Mouse (Mus musculus): ENCODE measurements around the gene Hs2st1. TPM values are rescaled to one million over a fixed set of nuclear protein-coding genes. Genes with fewer than 3 reads are reported as not detected.

The Hs2st1 gene
- polyA plus RNA-seq, 2 experiments = 1.7 to 2.5 TPM

DNA sequence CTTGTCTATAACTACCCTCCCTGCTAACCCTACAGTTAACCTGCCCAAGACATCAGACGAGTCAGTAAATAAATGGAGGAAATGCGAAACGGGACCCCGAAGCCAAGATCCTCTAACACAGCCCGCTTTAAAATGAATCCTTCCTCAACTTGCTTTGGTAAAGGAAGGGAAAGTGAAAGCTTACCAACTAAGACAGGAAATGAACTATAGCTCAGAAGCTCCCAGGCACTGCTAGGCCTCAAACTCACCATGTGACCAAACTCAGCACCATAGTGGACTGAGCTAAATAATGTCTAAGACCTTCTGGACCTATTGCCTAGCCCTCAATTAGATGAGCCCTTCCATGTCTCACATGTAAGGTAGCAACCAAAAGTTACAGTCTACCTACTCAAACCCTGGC, 168.7 kb downstream of the Hs2st1 start:
- 24% methylated on average over 5 of the region's 5 CpGs for WGBS (ENCODE audit: insufficient replicate concordance)
- Histone ChIP-seq H3K4me1 (replicated peaks; ENCODE audit: control insufficient read depth in 2 of 2, insufficient read depth in 2 of 2, low read length in 1 of 2) (peaks cover 0 to 9% of the 10 kb centered on the region in 2 experiments; a peak in 2 of 4 replicates), H3K27me3 (ENCODE audit: control insufficient read depth, insufficient read depth, low read length) (no peaks in the 10 kb centered on the region), H3K4me2 (ENCODE audit: low read depth) (no peak overlapping the region), H3K9me3 (ENCODE audit: control insufficient read depth, low read length) (no peaks in the 10 kb centered on the region), H3K9ac (replicated peaks) (no peak overlapping the region), H3K27ac (no peak overlapping the region), H3K36me3 (replicated peaks; ENCODE audit: control insufficient read depth, insufficient read depth, low read depth) (no peaks in the 10 kb centered on the region), H3K4me3 (ENCODE audit: insufficient read depth in 1 of 2, low read depth in 2 of 2, low read length in 2 of 2) (no peak overlapping the region)
- no peak for TF ChIP-seq CTCF (IDR thresholded peaks at IDR 0.05; ENCODE audit: low read depth)
- TF ChIP-seq EP300 (IDR thresholded peaks at IDR 0.05; ENCODE audit: low read depth) = no peak
- no peak for DNase-seq (ENCODE audit: low read depth in 3 of 3, low spot score in 3 of 3)
- no peak for ATAC-seq (ENCODE audit: insufficient read depth)

DNA sequence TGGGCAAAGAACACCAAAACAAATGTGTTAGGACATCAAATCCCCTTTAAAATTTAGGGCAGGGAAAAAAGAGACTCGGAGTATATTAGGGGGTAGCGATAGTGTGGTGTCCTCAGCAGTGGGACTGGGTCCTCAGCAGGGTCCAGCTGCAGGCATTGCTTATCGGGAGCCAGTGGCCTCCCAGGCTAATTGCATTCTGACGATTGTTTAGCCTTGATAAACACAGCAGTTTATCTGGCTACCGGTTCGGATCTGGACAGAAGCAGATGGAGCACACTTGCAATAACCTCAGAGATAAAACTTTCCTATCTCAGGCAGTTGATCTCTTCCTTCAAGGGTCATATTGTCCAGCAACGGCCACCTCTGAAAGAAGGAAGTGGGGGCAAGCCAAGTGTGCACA, 169.1 kb downstream of the Hs2st1 start:
- Histone ChIP-seq H3K9ac (replicated peaks) (no peak overlapping the region), H3K36me3 (replicated peaks; ENCODE audit: control insufficient read depth, insufficient read depth, low read depth) (no peaks in the 10 kb centered on the region), H3K4me2 (ENCODE audit: low read depth) (no peak overlapping the region), H3K27ac (no peak overlapping the region), H3K4me3 (ENCODE audit: insufficient read depth in 1 of 2, low read depth in 2 of 2, low read length in 2 of 2) (no peak overlapping the region), H3K9me3 (ENCODE audit: control insufficient read depth, low read length) (no peaks in the 10 kb centered on the region), H3K4me1 (replicated peaks; ENCODE audit: control insufficient read depth in 2 of 2, insufficient read depth in 2 of 2, low read length in 1 of 2) (peaks cover 0 to 9% of the 10 kb centered on the region in 2 experiments; a peak in 2 of 4 replicates), H3K27me3 (ENCODE audit: control insufficient read depth, insufficient read depth, low read length) (no peaks in the 10 kb centered on the region)
- ATAC-seq (ENCODE audit: insufficient read depth) (peak; percentile 60), DNase-seq (ENCODE audit: low read depth in 3 of 3, low spot score in 3 of 3) (no peak)
- WGBS (ENCODE audit: insufficient replicate concordance) = 12% methylated on average over 7 of the region's 7 CpGs
- no peak for TF ChIP-seq CTCF (IDR thresholded peaks at IDR 0.05; ENCODE audit: low read depth)
- peak; percentile 40 for TF ChIP-seq EP300 (IDR thresholded peaks at IDR 0.05; ENCODE audit: low read depth)

DNA sequence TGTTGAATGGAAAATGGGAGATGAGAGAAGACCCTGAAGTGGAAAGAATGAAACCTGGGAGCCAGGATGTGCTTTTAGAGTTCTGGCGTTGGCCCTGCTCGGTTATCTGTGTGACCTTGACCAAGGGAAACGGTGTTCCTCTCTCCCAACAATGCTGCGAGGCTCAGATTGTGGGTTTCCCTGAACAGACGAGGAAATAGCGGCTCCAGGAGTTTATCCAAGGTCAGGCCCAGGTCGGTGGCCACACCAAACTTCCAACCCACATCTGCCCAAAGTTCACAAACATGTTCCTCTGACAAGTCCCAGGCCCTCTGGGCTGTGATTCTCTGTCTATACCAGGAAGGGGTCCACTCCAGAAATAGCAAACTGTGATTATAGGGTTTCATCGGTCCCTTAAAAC, 169.6 kb downstream of the Hs2st1 start:
- H3K4me2 ChIP-seq (ENCODE audit: low read depth) = no peak overlapping the region
- H3K9me3 ChIP-seq (ENCODE audit: control insufficient read depth, low read length) = no peaks in the 10 kb centered on the region
- H3K4me3 ChIP-seq (ENCODE audit: insufficient read depth in 1 of 2, low read depth in 2 of 2, low read length in 2 of 2) = no peak overlapping the region
- H3K36me3 ChIP-seq (replicated peaks; ENCODE audit: control insufficient read depth, insufficient read depth, low read depth) = no peaks in the 10 kb centered on the region
- H3K27ac ChIP-seq = no peak overlapping the region
- DNase-seq (ENCODE audit: low read depth in 3 of 3, low spot score in 3 of 3) (no peak), ATAC-seq (ENCODE audit: insufficient read depth) (no peak; the same call in 1 of the 2 replicates)
- H3K9ac ChIP-seq (replicated peaks) = no peak overlapping the region
- 43% methylated on average over 8 of the region's 8 CpGs for WGBS (ENCODE audit: insufficient replicate concordance)
- TF ChIP-seq EP300 (IDR thresholded peaks at IDR 0.05; ENCODE audit: low read depth) (no peak), CTCF (IDR thresholded peaks at IDR 0.05; ENCODE audit: low read depth) (no peak)
- H3K4me1 ChIP-seq (replicated peaks; ENCODE audit: control insufficient read depth in 2 of 2, insufficient read depth in 2 of 2, low read length in 1 of 2) = peaks cover 0 to 9% of the 10 kb centered on the region in 2 experiments; a peak in 2 of 4 replicates
- no peaks in the 10 kb centered on the region for H3K27me3 ChIP-seq (ENCODE audit: control insufficient read depth, insufficient read depth, low read length)

DNA sequence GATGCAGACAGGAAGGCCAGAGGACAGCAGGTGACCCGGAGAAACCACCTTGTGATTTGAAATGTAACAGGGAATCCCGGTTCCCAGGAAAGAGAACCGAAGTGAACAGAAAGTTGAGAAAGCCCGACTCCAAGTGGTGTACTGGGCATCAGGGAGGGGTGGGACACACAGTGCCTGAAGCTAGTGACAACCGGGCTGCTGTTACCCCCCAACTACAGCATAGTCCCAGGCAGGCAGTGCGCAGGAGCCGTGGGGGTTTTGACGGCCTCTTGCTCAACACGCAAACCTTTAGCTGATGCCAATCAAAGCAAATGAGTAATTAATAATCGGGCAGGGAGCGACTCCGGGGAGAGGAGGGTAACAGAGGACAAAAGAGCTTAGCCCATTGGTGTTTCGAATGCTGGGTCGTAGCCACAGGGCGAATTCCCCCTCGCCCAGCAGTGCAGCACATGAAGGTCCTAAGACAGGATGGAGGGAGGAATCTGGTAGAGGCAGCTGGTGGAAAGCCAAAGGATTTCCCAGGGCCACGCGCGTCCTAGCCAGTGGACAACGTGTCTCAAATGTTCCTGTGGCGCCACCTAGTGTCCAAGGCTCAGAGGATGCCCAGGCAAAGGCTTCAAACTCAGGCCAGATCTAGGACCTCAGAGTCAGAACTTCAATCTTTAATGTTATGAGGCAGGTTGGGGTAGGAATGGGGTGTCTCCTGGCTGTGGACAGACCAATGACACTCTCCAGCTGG, 170.5 kb downstream of the Hs2st1 start:
- H3K27ac ChIP-seq = no peak overlapping the region
- no peaks in the 10 kb centered on the region for H3K27me3 ChIP-seq (ENCODE audit: control insufficient read depth, insufficient read depth, low read length)
- no peak overlapping the region for H3K9ac ChIP-seq (replicated peaks)
- peak; percentile 45 for ATAC-seq (ENCODE audit: insufficient read depth)
- H3K9me3 ChIP-seq (ENCODE audit: control insufficient read depth, low read length) = no peaks in the 10 kb centered on the region
- H3K4me1 ChIP-seq (replicated peaks; ENCODE audit: control insufficient read depth in 2 of 2, insufficient read depth in 2 of 2, low read length in 1 of 2) = peaks cover 0 to 9% of the 10 kb centered on the region in 2 experiments; a peak in 2 of 4 replicates
- TF ChIP-seq EP300 (IDR thresholded peaks at IDR 0.05; ENCODE audit: low read depth) (no peak), CTCF (IDR thresholded peaks at IDR 0.05; ENCODE audit: low read depth) (peak; percentile 91)
- WGBS (ENCODE audit: insufficient replicate concordance) = 39% methylated on average over 21 of the region's 21 CpGs
- no peak overlapping the region for H3K4me3 ChIP-seq (ENCODE audit: insufficient read depth in 1 of 2, low read depth in 2 of 2, low read length in 2 of 2)
- no peaks in the 10 kb centered on the region for H3K36me3 ChIP-seq (replicated peaks; ENCODE audit: control insufficient read depth, insufficient read depth, low read depth)
- H3K4me2 ChIP-seq (ENCODE audit: low read depth) = peak overlapping the region; percentile 29; the same call in 1 of the 2 replicates
- DNase-seq (ENCODE audit: low read depth in 3 of 3, low spot score in 3 of 3) = peak; percentile 37 to 52 (median 42)

DNA sequence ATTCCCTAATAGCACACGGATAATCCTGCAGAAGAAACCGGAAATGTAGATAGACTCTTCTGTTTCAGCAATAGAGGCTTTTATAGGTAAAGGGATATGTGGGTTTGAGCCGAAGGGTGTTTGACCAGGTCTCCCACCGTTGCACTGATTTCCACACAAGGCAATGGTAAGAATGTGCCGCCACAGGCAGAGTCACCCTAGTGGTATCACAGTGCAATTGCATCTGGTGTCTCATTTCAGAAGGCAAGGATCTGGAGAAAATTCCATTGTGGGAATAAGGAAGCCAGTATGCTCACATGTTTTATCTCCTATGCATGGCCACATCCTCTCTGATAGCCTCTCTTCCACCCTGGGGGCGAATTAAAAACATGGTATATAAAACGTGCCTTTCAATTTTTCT, 171.8 kb downstream of the Hs2st1 start:
- ATAC-seq (ENCODE audit: insufficient read depth) = no peak
- no peak for DNase-seq (ENCODE audit: low read depth in 3 of 3, low spot score in 3 of 3)
- H3K4me1 ChIP-seq (replicated peaks; ENCODE audit: control insufficient read depth in 2 of 2, insufficient read depth in 2 of 2, low read length in 1 of 2) = peaks cover 0 to 9% of the 10 kb centered on the region in 2 experiments; a peak in 2 of 4 replicates

More for the DNA sequence above, 171.8 kb downstream of the Hs2st1 start:
- WGBS (ENCODE audit: insufficient replicate concordance) = 58% methylated on average over 7 of the region's 7 CpGs
- Histone ChIP-seq H3K9me3 (ENCODE audit: control insufficient read depth, low read length) (no peaks in the 10 kb centered on the region), H3K4me2 (ENCODE audit: low read depth) (no peak overlapping the region), H3K9ac (replicated peaks) (no peak overlapping the region), H3K4me3 (ENCODE audit: insufficient read depth in 1 of 2, low read depth in 2 of 2, low read length in 2 of 2) (no peak overlapping the region), H3K27ac (no peak overlapping the region), H3K27me3 (ENCODE audit: control insufficient read depth, insufficient read depth, low read length) (no peaks in the 10 kb centered on the region), H3K36me3 (replicated peaks; ENCODE audit: control insufficient read depth, insufficient read depth, low read depth) (no peaks in the 10 kb centered on the region)
- TF ChIP-seq EP300 (IDR thresholded peaks at IDR 0.05; ENCODE audit: low read depth) (no peak), CTCF (IDR thresholded peaks at IDR 0.05; ENCODE audit: low read depth) (peak; percentile 61)
